Mouse (Mus musculus) layer of hippocampus, adult 6 months (tissue): ENCODE data around the gene Fam186a. TPM values are rescaled to one million over a fixed set of nuclear protein-coding genes. Genes with fewer than 3 reads are reported as not detected.

Experiments
- long read RNA-seq, 2 experiments: library from polyadenylated mRNA; unstranded; transcript quantifications; one replicate each; pipeline ENCODE4 v2.0.0; 2019 to 2020
- polyA plus RNA-seq: library from polyadenylated mRNA; unstranded; fragments of <200 nt; fragmentation: Nextera tagmentation; gene quantifications from 2 replicates; pipeline ENCODE4 v1.2.3, GENCODE M21; 2021

The Fam186a gene
- 0.03 and 0.04 TPM in 2 replicates for polyA plus RNA-seq
- long read RNA-seq, experiment 1: 0 reads
- long read RNA-seq, experiment 2: 0 reads

GRCm38 (mm10) chr15:99966961-99967360 is at the start of gene Fam186a:
TSS of gene Fam186a (minus strand) at chr15:99967061.

GRCm38 (mm10) chr15:99969765-99970164 is 2.9 kb upstream of the Fam186a start, which contains the start of gene Larp4:
TSS of gene Larp4 (plus strand) at chr15:99970065.

GRCm38 (mm10) chr15:99875334-99875869 is 91.5 kb downstream of the Fam186a start, which contains the start of gene Lima1:
TSS of gene Lima1 (minus strand) at chr15:99875456.

Other genes with a start within 250 kb of the Fam186a start
- gene Gpd1, start 249.5 kb downstream of the Fam186a start, polyA plus RNA-seq: 22.7 and 26.8 TPM in 2 replicates
- gene Cox14, start 241.4 kb downstream of the Fam186a start, polyA plus RNA-seq: 457 and 492 TPM in 2 replicates
- gene Cers5, start 194.2 kb downstream of the Fam186a start, polyA plus RNA-seq: 40.2 and 41.1 TPM in 2 replicates
- gene Lima1, start 91.6 kb downstream of the Fam186a start, polyA plus RNA-seq: 2.1 and 2.4 TPM in 2 replicates
- 6.4 and 6.6 TPM in 2 replicates for gene Larp4, start 3.0 kb upstream of the Fam186a start, polyA plus RNA-seq
- 10.2 and 10.5 TPM in 2 replicates for gene Dip2b, start 71.6 kb upstream of the Fam186a start, polyA plus RNA-seq